Mouse (Mus musculus) hindbrain, postnatal 0 days (tissue): ENCODE data around the gene Csgalnact2. TPM values are rescaled to one million over a fixed set of nuclear protein-coding genes. Genes with fewer than 3 reads are reported as not detected.

Source experiments
- ATAC-seq: fragments of 200-750 bp; cut with Nextera tagmentation; 2 replicates; pipeline ENCODE4 v1.8.0; 2017; ENCODE audit warnings: mild to moderate bottlenecking, moderate TSS enrichment, moderate library complexity
- DNase-seq: peaks from one replicate; pipeline ENCODE4 v3.0.0-alpha.2; 2015; ENCODE audit warnings: low spot score
- H3K27ac ChIP-seq: fragments of 300-500 bp; sonication (generic); 2 replicates; pipeline ENCODE4 v1.5.1; 2014; ENCODE audit warnings: mild to moderate bottlenecking
- H3K27me3 ChIP-seq: fragments of 300-500 bp; sonication (generic); 2 replicates; pipeline ENCODE4 v1.6.1; 2014; ENCODE audit warnings: low read length, mixed read lengths; ENCODE audit not compliant: insufficient read depth
- H3K36me3 ChIP-seq: fragments of 300-500 bp; sonication (generic); 2 replicates; pipeline ENCODE4 v1.6.1; 2014; ENCODE audit warnings: low read length, mixed read lengths; ENCODE audit not compliant: insufficient read depth
- H3K4me1 ChIP-seq: fragments of 300-500 bp; sonication (generic); 2 replicates; pipeline ENCODE4 v1.6.1; 2014; ENCODE audit warnings: antibody characterized with exemption, low read length, mixed read lengths; ENCODE audit not compliant: insufficient read depth
- H3K4me2 ChIP-seq: fragments of 300-500 bp; sonication (generic); 2 replicates; pipeline ENCODE4 v1.6.1; 2014; ENCODE audit warnings: low read depth, mild to moderate bottlenecking, low read length, moderate library complexity, mixed read lengths
- H3K4me3 ChIP-seq: fragments of 300-500 bp; sonication (generic); 2 replicates; pipeline ENCODE4 v1.5.1; 2014; ENCODE audit warnings: low read length
- H3K9ac ChIP-seq: fragments of 300-500 bp; sonication (generic); replicated peaks from 2 replicates; pipeline ENCODE4 v1.6.1; 2014; ENCODE audit warnings: mild to moderate bottlenecking, low read length, moderate library complexity, mixed read lengths
- H3K9me3 ChIP-seq: fragments of 300-500 bp; sonication (generic); 2 replicates; pipeline ENCODE4 v1.6.1; 2016; ENCODE audit warnings: low read length, mixed read lengths
- CTCF ChIP-seq: IDR thresholded peaks from 2 replicates; pipeline ENCODE4 v1.5.1; 2016; ENCODE audit warnings: antibody characterized with exemption, control low read depth, low read depth
- WGBS: fragments of 180-500 bp; shearing (Covaris S2); extraction: QIAGEN DNeasy Blood & Tissue Kit; methylation state at CpG from one replicate; pipeline ENCODE4 v1.1.7; 2014; 5-methylcytosine and 5-hydroxymethylcytosine counted together
- polyA plus RNA-seq: library from polyadenylated mRNA; unstranded; fragments of >200 nt; fragmentation: Nextera tagmentation; extraction: Ambion mirVana; gene quantifications from 2 replicates; pipeline ENCODE4 v1.2.1, GENCODE M21; 2015
- total RNA-seq: library from RNA; depleted of rRNA; stranded (reverse); fragments of >200 nt; gene quantifications from 2 replicates; pipeline ENCODE4 v1.2.3, GENCODE M21; 2014

Gene Csgalnact2
- total and polyA plus RNA-seq, 2 experiments from 2014 or later = 9.3 to 11.2 TPM

GRCm38 (mm10) chr6:118164691-118165090 is 25.8 kb upstream of the Csgalnact2 start:
- no peak overlapping the region for H3K4me2 ChIP-seq
- no peak for TF ChIP-seq CTCF
- DNase-seq (no peak), ATAC-seq (no peak)
- H3K27me3 ChIP-seq = no peaks in the 10 kb centered on the region
- no peak overlapping the region for H3K4me3 ChIP-seq
- H3K9me3 ChIP-seq = no peaks in the 10 kb centered on the region
- H3K36me3 ChIP-seq = no peaks in the 10 kb centered on the region
- H3K4me1 ChIP-seq = no peaks in the 10 kb centered on the region
- no peak overlapping the region for H3K9ac ChIP-seq
- no peak overlapping the region for H3K27ac ChIP-seq
- WGBS = 73% methylated on average over 8 of the region's 8 CpGs

- H3K27ac ChIP-seq = no peak overlapping the region
- WGBS = 86% methylated on average over 2 of the region's 2 CpGs
- H3K9me3 ChIP-seq = no peaks in the 10 kb centered on the region
- no peaks in the 10 kb centered on the region for H3K4me1 ChIP-seq
- H3K4me2 ChIP-seq = no peak overlapping the region
- no peak for TF ChIP-seq CTCF
- no peaks in the 10 kb centered on the region for H3K36me3 ChIP-seq
- H3K4me3 ChIP-seq = no peak overlapping the region
- no peaks in the 10 kb centered on the region for H3K27me3 ChIP-seq
- no peak overlapping the region for H3K9ac ChIP-seq
- ATAC-seq (no peak), DNase-seq (no peak)
These were observed 24.1 kb upstream of the Csgalnact2 start for GRCm38 (mm10) chr6:118163086-118163485.

DNA sequence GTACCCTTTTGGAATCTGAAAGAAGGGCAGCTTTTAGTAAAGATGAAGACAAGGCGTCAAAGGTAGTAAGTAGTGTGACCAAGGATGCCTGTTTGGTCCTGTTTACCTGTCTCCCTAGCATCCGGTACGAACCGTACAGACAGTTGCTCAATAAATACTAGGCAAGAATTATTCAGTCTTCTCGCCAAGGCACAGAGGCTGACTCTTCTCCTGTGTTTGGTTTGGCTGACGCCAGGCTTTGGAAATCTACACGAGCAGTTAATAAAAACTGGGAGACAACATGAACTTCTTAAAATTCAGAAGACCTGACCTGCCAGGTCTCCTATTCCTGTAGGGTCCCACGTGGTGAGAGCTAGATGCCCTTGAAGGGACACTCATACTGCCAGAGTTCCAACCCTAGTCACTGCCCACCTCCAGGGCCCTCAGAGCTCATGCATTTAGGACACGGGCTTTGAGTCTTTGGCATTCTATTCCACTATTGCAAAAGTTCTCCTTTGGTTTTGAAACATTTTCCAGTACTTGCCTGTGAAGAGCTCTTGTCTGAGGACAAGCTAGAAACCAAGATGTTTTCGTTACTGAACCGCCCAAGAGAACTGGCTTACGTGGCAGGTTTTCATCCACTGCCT is 23.6 kb upstream of the Csgalnact2 start:
- H3K9me3 ChIP-seq = no peaks in the 10 kb centered on the region
- WGBS = 86% methylated on average over 12 of the region's 12 CpGs
- no peaks in the 10 kb centered on the region for H3K4me1 ChIP-seq
- no peak overlapping the region for H3K9ac ChIP-seq
- DNase-seq = no peak
- H3K36me3 ChIP-seq = no peaks in the 10 kb centered on the region
- H3K27ac ChIP-seq = no peak overlapping the region
- no peaks in the 10 kb centered on the region for H3K27me3 ChIP-seq
- no peak for TF ChIP-seq CTCF
- ATAC-seq = no peak
- H3K4me3 ChIP-seq = no peak overlapping the region
- no peak overlapping the region for H3K4me2 ChIP-seq

DNA sequence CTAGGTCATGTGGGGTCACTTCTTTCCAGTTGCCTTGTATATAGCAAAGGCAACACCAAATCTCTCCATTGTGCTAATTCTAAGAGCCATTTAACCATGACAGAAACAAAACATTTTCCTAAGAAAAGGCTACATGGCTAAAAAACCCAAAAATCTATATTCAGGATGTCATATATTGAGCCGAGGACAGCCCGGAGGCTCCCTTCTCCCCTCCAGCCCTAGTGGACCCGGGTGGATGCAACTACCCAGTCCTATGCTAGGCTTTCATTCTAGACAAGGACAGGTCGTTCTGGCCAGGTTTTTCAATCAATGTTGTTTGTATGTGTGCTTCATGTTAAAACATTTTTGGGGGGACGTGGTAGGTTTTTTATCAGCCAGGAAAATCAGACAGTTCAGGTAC is 14.2 kb upstream of the Csgalnact2 start:
- 64% methylated on average over 5 of the region's 5 CpGs for WGBS
- Histone ChIP-seq H3K9me3 (no peaks in the 10 kb centered on the region), H3K4me2 (no peak overlapping the region), H3K4me3 (no peak overlapping the region), H3K27ac (no peak overlapping the region), H3K36me3 (no peaks in the 10 kb centered on the region), H3K27me3 (no peaks in the 10 kb centered on the region), H3K9ac (no peak overlapping the region), H3K4me1 (no peaks in the 10 kb centered on the region)
- DNase-seq = no peak
- no peak for ATAC-seq
- no peak for TF ChIP-seq CTCF

DNA sequence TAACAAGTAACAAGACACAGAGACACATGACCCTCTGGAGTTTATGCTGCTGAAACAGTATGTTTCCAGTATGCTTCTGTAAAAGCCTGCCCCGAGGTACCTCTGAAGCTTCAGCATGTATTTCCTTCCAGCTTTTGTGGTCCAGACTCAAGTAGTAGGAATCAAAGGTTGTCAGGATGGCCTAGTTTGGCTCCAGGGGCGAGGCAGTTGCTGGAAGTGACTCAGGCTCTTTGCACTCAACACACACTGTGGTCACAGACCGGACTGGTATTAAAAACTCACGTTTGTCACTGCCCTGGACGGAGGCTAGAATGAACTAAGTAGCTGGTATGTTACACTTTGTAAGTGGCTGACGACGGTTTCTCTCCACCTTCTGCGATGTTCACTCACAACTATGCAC is 12.0 kb upstream of the Csgalnact2 start:
- Histone ChIP-seq H3K9me3 (no peaks in the 10 kb centered on the region), H3K36me3 (no peaks in the 10 kb centered on the region), H3K4me3 (no peak overlapping the region), H3K4me2 (no peak overlapping the region), H3K27ac (no peak overlapping the region), H3K4me1 (no peaks in the 10 kb centered on the region), H3K9ac (no peak overlapping the region), H3K27me3 (no peaks in the 10 kb centered on the region)
- TF ChIP-seq CTCF = no peak
- WGBS = 84% methylated on average over 8 of the region's 8 CpGs
- ATAC-seq = no peak
- no peak for DNase-seq

DNA sequence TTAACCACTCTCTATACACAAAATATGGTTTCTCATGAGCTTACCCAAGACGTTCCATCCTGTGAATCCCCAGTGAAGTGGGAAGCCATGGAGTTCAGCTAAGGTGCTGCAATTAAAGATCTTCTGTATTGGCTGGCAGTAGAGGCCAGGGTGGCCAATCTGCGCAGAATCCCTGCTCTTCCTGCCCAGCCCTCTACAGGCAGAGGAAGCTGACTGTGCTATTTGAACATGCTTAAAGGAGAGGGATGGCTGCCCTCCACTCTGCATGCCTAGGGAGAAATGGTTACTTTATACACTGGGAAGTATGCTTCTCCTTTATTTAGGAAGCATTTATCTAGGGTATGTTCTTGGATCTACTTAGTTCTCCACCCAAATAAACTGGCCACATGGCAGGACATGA is 11.6 kb upstream of the Csgalnact2 start:
- Histone ChIP-seq H3K9ac (no peak overlapping the region), H3K4me1 (no peaks in the 10 kb centered on the region), H3K27me3 (no peaks in the 10 kb centered on the region), H3K36me3 (no peaks in the 10 kb centered on the region), H3K9me3 (no peaks in the 10 kb centered on the region), H3K27ac (no peak overlapping the region), H3K4me2 (no peak overlapping the region), H3K4me3 (no peak overlapping the region)
- DNase-seq (no peak), ATAC-seq (no peak)
- 83% methylated on average over 2 of the region's 2 CpGs for WGBS
- TF ChIP-seq CTCF = no peak

- Histone ChIP-seq H3K27me3 (no peaks in the 10 kb centered on the region), H3K4me2 (no peak overlapping the region), H3K4me1 (no peaks in the 10 kb centered on the region), H3K9ac (no peak overlapping the region), H3K4me3 (no peak overlapping the region), H3K27ac (no peak overlapping the region), H3K9me3 (no peaks in the 10 kb centered on the region), H3K36me3 (no peaks in the 10 kb centered on the region)
- TF ChIP-seq CTCF = no peak
- no peak for ATAC-seq
- 68% methylated on average over 4 of the region's 4 CpGs for WGBS
- no peak for DNase-seq
These were observed 11.2 kb upstream of the Csgalnact2 start for GRCm38 (mm10) chr6:118150128-118150527.
